Mouse (Mus musculus): ENCODE data around the gene Fat4. TPM values are rescaled to one million over a fixed set of nuclear protein-coding genes. Genes with fewer than 3 reads are reported as not detected.

The Fat4 gene
- polyA plus RNA-seq, 1 experiment from 2014 or later, result 15.2 TPM

GRCm38 (mm10) chr3:38956012-38956648 lies 69.4 kb downstream of the Fat4 start:
- Histone ChIP-seq H3K4me1 (replicated peaks; ENCODE audit: control insufficient read depth, insufficient read depth, low read length) (no peaks in the 10 kb centered on the region), H3K4me3 (ENCODE audit: low read depth, low read length) (no peak overlapping the region), H3K27ac (ENCODE audit: low read depth, low read length) (no peak overlapping the region), H3K4me2 (ENCODE audit: low read depth, low read length, severe bottlenecking) (no peak overlapping the region), H3K36me3 (ENCODE audit: control insufficient read depth, insufficient read depth, low read length) (no peaks in the 10 kb centered on the region; the same call in 1 of the 2 replicates), H3K27me3 (ENCODE audit: control insufficient read depth, insufficient read depth, low read length) (no peaks in the 10 kb centered on the region), H3K9me3 (ENCODE audit: control insufficient read depth, low read length) (no peaks in the 10 kb centered on the region), H3K9ac (ENCODE audit: low read length) (no peak overlapping the region)
- DNase-seq (ENCODE audit: low spot score) (no peak), ATAC-seq (replicated peaks; ENCODE audit: low FRiP score) (no peak)
- whole genome bisulfite sequencing, result 89% methylated on average over 9 of the region's 9 CpGs

- H3K4me3 ChIP-seq (ENCODE audit: low read depth, low read length), result no peak overlapping the region
- WGBS, result 94% methylated on average over 11 of the region's 11 CpGs
- no peaks in the 10 kb centered on the region for H3K4me1 ChIP-seq (replicated peaks; ENCODE audit: control insufficient read depth, insufficient read depth, low read length)
- H3K9me3 ChIP-seq (ENCODE audit: control insufficient read depth, low read length), result no peaks in the 10 kb centered on the region
- no peaks in the 10 kb centered on the region; the same call in 1 of the 2 replicates for H3K36me3 ChIP-seq (ENCODE audit: control insufficient read depth, insufficient read depth, low read length)
- H3K27me3 ChIP-seq (ENCODE audit: control insufficient read depth, insufficient read depth, low read length), result no peaks in the 10 kb centered on the region
- DNase-seq (ENCODE audit: low spot score), result no peak
- no peak overlapping the region for H3K4me2 ChIP-seq (ENCODE audit: low read depth, low read length, severe bottlenecking)
- no peak for ATAC-seq (replicated peaks; ENCODE audit: low FRiP score)
- H3K9ac ChIP-seq (ENCODE audit: low read length), result no peak overlapping the region
- no peak overlapping the region for H3K27ac ChIP-seq (ENCODE audit: low read depth, low read length)
Measured at GRCm38 (mm10) chr3:38957186-38957585, 70.4 kb downstream of the Fat4 start.

GRCm38 (mm10) chr3:38962328-38962727 lies 75.6 kb downstream of the Fat4 start:
- Histone ChIP-seq H3K4me3 (ENCODE audit: low read depth, low read length) (no peak overlapping the region), H3K27ac (ENCODE audit: low read depth, low read length) (no peak overlapping the region), H3K4me1 (replicated peaks; ENCODE audit: control insufficient read depth, insufficient read depth, low read length) (no peaks in the 10 kb centered on the region), H3K27me3 (ENCODE audit: control insufficient read depth, insufficient read depth, low read length) (no peaks in the 10 kb centered on the region), H3K4me2 (ENCODE audit: low read depth, low read length, severe bottlenecking) (no peak overlapping the region), H3K9ac (ENCODE audit: low read length) (no peak overlapping the region), H3K36me3 (ENCODE audit: control insufficient read depth, insufficient read depth, low read length) (no peaks in the 10 kb centered on the region), H3K9me3 (ENCODE audit: control insufficient read depth, low read length) (no peaks in the 10 kb centered on the region)
- DNase-seq (ENCODE audit: low spot score) (no peak), ATAC-seq (replicated peaks; ENCODE audit: low FRiP score) (no peak)
- 86% methylated on average over 6 of the region's 6 CpGs for WGBS

GRCm38 (mm10) chr3:38967480-38967879 lies 80.7 kb downstream of the Fat4 start:
- DNase-seq (ENCODE audit: low spot score) (no peak), ATAC-seq (replicated peaks; ENCODE audit: low FRiP score) (no peak)
- Histone ChIP-seq H3K4me3 (ENCODE audit: low read depth, low read length) (no peak overlapping the region), H3K27me3 (ENCODE audit: control insufficient read depth, insufficient read depth, low read length) (no peaks in the 10 kb centered on the region), H3K4me1 (replicated peaks; ENCODE audit: control insufficient read depth, insufficient read depth, low read length) (no peaks in the 10 kb centered on the region), H3K36me3 (ENCODE audit: control insufficient read depth, insufficient read depth, low read length) (no peaks in the 10 kb centered on the region), H3K27ac (ENCODE audit: low read depth, low read length) (no peak overlapping the region), H3K9ac (ENCODE audit: low read length) (no peak overlapping the region), H3K4me2 (ENCODE audit: low read depth, low read length, severe bottlenecking) (no peak overlapping the region), H3K9me3 (ENCODE audit: control insufficient read depth, low read length) (no peaks in the 10 kb centered on the region)

- Histone ChIP-seq H3K4me3 (ENCODE audit: low read depth, low read length) (no peak overlapping the region), H3K27me3 (ENCODE audit: control insufficient read depth, insufficient read depth, low read length) (no peaks in the 10 kb centered on the region), H3K36me3 (ENCODE audit: control insufficient read depth, insufficient read depth, low read length) (peaks cover 7% of the 10 kb centered on the region; the same call in 1 of the 2 replicates), H3K4me2 (ENCODE audit: low read depth, low read length, severe bottlenecking) (no peak overlapping the region), H3K4me1 (replicated peaks; ENCODE audit: control insufficient read depth, insufficient read depth, low read length) (no peaks in the 10 kb centered on the region), H3K27ac (ENCODE audit: low read depth, low read length) (no peak overlapping the region), H3K9ac (ENCODE audit: low read length) (no peak overlapping the region), H3K9me3 (ENCODE audit: control insufficient read depth, low read length) (no peaks in the 10 kb centered on the region)
- no peak for DNase-seq (ENCODE audit: low spot score)
- ATAC-seq (replicated peaks; ENCODE audit: low FRiP score), result no peak
Measured at GRCm38 (mm10) chr3:38986379-38986778, 99.6 kb downstream of the Fat4 start.

GRCm38 (mm10) chr3:38989181-38989580 lies 102.4 kb downstream of the Fat4 start:
- Histone ChIP-seq H3K27ac (ENCODE audit: low read depth, low read length) (no peak overlapping the region), H3K4me3 (ENCODE audit: low read depth, low read length) (no peak overlapping the region), H3K4me2 (ENCODE audit: low read depth, low read length, severe bottlenecking) (no peak overlapping the region), H3K4me1 (replicated peaks; ENCODE audit: control insufficient read depth, insufficient read depth, low read length) (no peaks in the 10 kb centered on the region), H3K9me3 (ENCODE audit: control insufficient read depth, low read length) (no peaks in the 10 kb centered on the region), H3K27me3 (ENCODE audit: control insufficient read depth, insufficient read depth, low read length) (no peaks in the 10 kb centered on the region), H3K36me3 (ENCODE audit: control insufficient read depth, insufficient read depth, low read length) (no peaks in the 10 kb centered on the region), H3K9ac (ENCODE audit: low read length) (no peak overlapping the region)
- ATAC-seq (replicated peaks; ENCODE audit: low FRiP score) (no peak), DNase-seq (ENCODE audit: low spot score) (no peak)
- WGBS, result 91% methylated on average over 3 of the region's 3 CpGs

- H3K4me2 ChIP-seq (ENCODE audit: low read depth, low read length, severe bottlenecking), result no peak overlapping the region
- H3K27ac ChIP-seq (ENCODE audit: low read depth, low read length), result no peak overlapping the region
- H3K4me1 ChIP-seq (replicated peaks; ENCODE audit: control insufficient read depth, insufficient read depth, low read length), result no peaks in the 10 kb centered on the region
- ATAC-seq (replicated peaks; ENCODE audit: low FRiP score), result no peak
- no peak overlapping the region for H3K4me3 ChIP-seq (ENCODE audit: low read depth, low read length)
- H3K9ac ChIP-seq (ENCODE audit: low read length), result no peak overlapping the region
- H3K9me3 ChIP-seq (ENCODE audit: control insufficient read depth, low read length), result no peaks in the 10 kb centered on the region
- peaks cover 4% of the 10 kb centered on the region; the same call in 1 of the 2 replicates for H3K36me3 ChIP-seq (ENCODE audit: control insufficient read depth, insufficient read depth, low read length)
- H3K27me3 ChIP-seq (ENCODE audit: control insufficient read depth, insufficient read depth, low read length), result no peaks in the 10 kb centered on the region
- 78% methylated on average over 3 of the region's 3 CpGs for WGBS
- no peak for DNase-seq (ENCODE audit: low spot score)
Measured at GRCm38 (mm10) chr3:39000011-39000410, 113.3 kb downstream of the Fat4 start.

- Histone ChIP-seq H3K9ac (ENCODE audit: low read length) (no peak overlapping the region), H3K27me3 (ENCODE audit: control insufficient read depth, insufficient read depth, low read length) (no peaks in the 10 kb centered on the region), H3K9me3 (ENCODE audit: control insufficient read depth, low read length) (no peaks in the 10 kb centered on the region), H3K27ac (ENCODE audit: low read depth, low read length) (no peak overlapping the region), H3K4me3 (ENCODE audit: low read depth, low read length) (no peak overlapping the region), H3K4me1 (replicated peaks; ENCODE audit: control insufficient read depth, insufficient read depth, low read length) (peaks cover 2% of the 10 kb centered on the region; the same call in 1 of the 2 replicates), H3K36me3 (ENCODE audit: control insufficient read depth, insufficient read depth, low read length) (peaks cover 11% of the 10 kb centered on the region; the same call in 1 of the 2 replicates), H3K4me2 (ENCODE audit: low read depth, low read length, severe bottlenecking) (no peak overlapping the region)
- ATAC-seq (replicated peaks; ENCODE audit: low FRiP score) (no peak), DNase-seq (ENCODE audit: low spot score) (no peak)
- WGBS, result 78% methylated on average over 7 of the region's 7 CpGs
Measured at GRCm38 (mm10) chr3:39010544-39010943, 123.8 kb downstream of the Fat4 start.

- Histone ChIP-seq H3K4me2 (ENCODE audit: low read depth, low read length, severe bottlenecking) (no peak overlapping the region), H3K9ac (ENCODE audit: low read length) (no peak overlapping the region), H3K27ac (ENCODE audit: low read depth, low read length) (no peak overlapping the region), H3K4me3 (ENCODE audit: low read depth, low read length) (no peak overlapping the region), H3K36me3 (ENCODE audit: control insufficient read depth, insufficient read depth, low read length) (no peaks in the 10 kb centered on the region; the same call in 1 of the 2 replicates), H3K4me1 (replicated peaks; ENCODE audit: control insufficient read depth, insufficient read depth, low read length) (no peaks in the 10 kb centered on the region), H3K9me3 (ENCODE audit: control insufficient read depth, low read length) (no peaks in the 10 kb centered on the region; the same call in 1 of the 2 replicates), H3K27me3 (ENCODE audit: control insufficient read depth, insufficient read depth, low read length) (no peaks in the 10 kb centered on the region)
- no peak for DNase-seq (ENCODE audit: low spot score)
- 68% methylated on average over 1 of the region's 1 CpGs for WGBS
- ATAC-seq (replicated peaks; ENCODE audit: low FRiP score), result no peak
Measured at GRCm38 (mm10) chr3:39017633-39018032, 130.9 kb downstream of the Fat4 start.

All from forebrain, embryonic 11.5 days (tissue).